Mouse (Mus musculus) kidney, embryonic 14.5 days (tissue): ENCODE data around the gene Col18a1. TPM values are rescaled to one million over a fixed set of nuclear protein-coding genes. Genes with fewer than 3 reads are reported as not detected.

Experiments
- ATAC-seq: fragments of 200-750 bp; cut with Nextera tagmentation; 2 replicates; pipeline ENCODE4 v1.8.0; 2017; ENCODE audit warnings: moderate number of reproducible peaks, mild to moderate bottlenecking, moderate TSS enrichment, moderate library complexity; ENCODE audit not compliant: low FRiP score, low TSS enrichment
- H3K27ac ChIP-seq: fragments of 300-500 bp; sonication (generic); 2 replicates; pipeline ENCODE4 v1.5.1; 2014; ENCODE audit warnings: low read depth, mild to moderate bottlenecking, low read length, moderate library complexity, mixed read lengths
- H3K27me3 ChIP-seq: fragments of 300-500 bp; sonication (generic); 2 replicates; pipeline ENCODE4 v1.6.1; 2014; ENCODE audit warnings: mild to moderate bottlenecking, low read length; ENCODE audit not compliant: control insufficient read depth, insufficient read depth
- H3K36me3 ChIP-seq: fragments of 300-500 bp; sonication (generic); 2 replicates; pipeline ENCODE4 v1.6.1; 2014; ENCODE audit warnings: low read length, mixed read lengths; ENCODE audit not compliant: control insufficient read depth, insufficient read depth
- H3K4me1 ChIP-seq: fragments of 300-500 bp; sonication (generic); 2 replicates; pipeline ENCODE4 v1.6.1; 2014; ENCODE audit warnings: low read length, mixed read lengths; ENCODE audit not compliant: control insufficient read depth, insufficient read depth
- H3K4me2 ChIP-seq: fragments of 300-500 bp; sonication (generic); replicated peaks from 2 replicates; pipeline ENCODE4 v1.6.1; 2014; ENCODE audit warnings: low read depth, mild to moderate bottlenecking, low read length
- H3K4me3 ChIP-seq: fragments of 300-500 bp; sonication (generic); 2 replicates; pipeline ENCODE4 v1.5.1; 2014; ENCODE audit warnings: mild to moderate bottlenecking, low read length
- H3K9ac ChIP-seq: fragments of 300-500 bp; sonication (generic); 2 replicates; pipeline ENCODE4 v1.6.1; 2014; ENCODE audit warnings: low read depth, mild to moderate bottlenecking, low read length, moderate library complexity
- H3K9me3 ChIP-seq: fragments of 300-500 bp; sonication (generic); 2 replicates; pipeline ENCODE4 v1.6.1; 2016; ENCODE audit warnings: low read length; ENCODE audit not compliant: control insufficient read depth
- WGBS: fragments of 180-500 bp; shearing (Covaris S2); extraction: QIAGEN DNeasy Blood & Tissue Kit; methylation state at CpG from one replicate; pipeline ENCODE4 v1.1.7; 2014; 5-methylcytosine and 5-hydroxymethylcytosine counted together
- polyA plus RNA-seq: library from polyadenylated mRNA; unstranded; fragments of >200 nt; fragmentation: Nextera tagmentation; extraction: Ambion mirVana; gene quantifications from 2 replicates; pipeline ENCODE4 v1.2.1, GENCODE M21; 2014

Col18a1 gene
- polyA plus RNA-seq, 1 experiment from 2014 or later = 140 TPM

DNA sequence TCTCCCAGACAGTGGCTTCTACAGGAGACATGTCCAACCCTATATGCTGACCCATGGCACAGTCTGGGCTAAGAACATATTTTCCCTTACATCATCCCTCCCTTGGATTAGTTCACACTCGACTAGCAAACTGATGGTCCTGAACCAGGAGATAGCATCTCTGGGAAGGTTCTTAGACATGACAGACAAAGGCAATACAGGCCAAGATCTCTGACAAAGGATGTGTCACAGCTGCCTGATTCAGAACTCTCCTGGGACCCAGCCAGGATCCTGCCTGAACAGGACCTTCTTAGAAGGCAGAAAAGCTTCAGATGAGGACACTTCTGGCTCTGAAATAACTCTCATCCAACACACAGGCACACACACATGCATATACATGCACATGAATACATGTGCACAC, 81.8 kb downstream of the Col18a1 start:
- ATAC-seq = no peak
- Histone ChIP-seq H3K27ac (no peak overlapping the region), H3K9ac (no peak overlapping the region), H3K9me3 (no peaks in the 10 kb centered on the region), H3K4me3 (no peak overlapping the region), H3K4me1 (0 out of 2 replicates have a peak, but pooled peaks cover 10% of the 10 kb centered on the region), H3K36me3 (peaks cover 31% of the 10 kb centered on the region), H3K27me3 (no peaks in the 10 kb centered on the region), H3K4me2 (no peak overlapping the region)
- 41% methylated on average over 1 of the region's 1 CpGs for WGBS

DNA sequence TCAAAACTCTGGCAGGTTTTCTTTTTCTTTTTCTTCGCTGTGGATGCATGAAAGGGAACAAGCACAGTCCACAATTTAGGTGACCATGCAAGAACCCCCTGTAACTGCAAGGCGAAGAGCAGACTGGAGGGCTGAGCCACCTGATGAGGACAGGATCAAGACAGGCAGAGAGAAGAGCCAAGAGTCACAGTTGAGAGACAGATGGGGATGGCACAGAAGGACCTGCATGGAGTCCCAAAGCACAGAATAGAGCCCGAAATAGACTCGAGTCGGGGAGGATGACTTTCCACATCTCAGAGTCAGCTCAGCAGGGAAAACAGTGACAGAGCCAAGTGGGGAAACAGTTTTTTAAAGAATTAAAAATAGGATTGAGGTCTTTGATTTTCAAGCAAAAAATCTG, 83.4 kb downstream of the Col18a1 start:
- ATAC-seq = no peak
- no peak overlapping the region for H3K4me2 ChIP-seq
- 0 out of 2 replicates have a peak, but pooled peaks cover 7% of the 10 kb centered on the region for H3K4me1 ChIP-seq
- no peak overlapping the region for H3K4me3 ChIP-seq
- no peaks in the 10 kb centered on the region for H3K9me3 ChIP-seq
- WGBS = 70% methylated on average over 5 of the region's 5 CpGs
- no peak overlapping the region for H3K9ac ChIP-seq
- H3K36me3 ChIP-seq = peaks cover 43% of the 10 kb centered on the region
- H3K27me3 ChIP-seq = no peaks in the 10 kb centered on the region
- peak overlapping the region; percentile 24; the same call in 1 of the 2 replicates for H3K27ac ChIP-seq

DNA sequence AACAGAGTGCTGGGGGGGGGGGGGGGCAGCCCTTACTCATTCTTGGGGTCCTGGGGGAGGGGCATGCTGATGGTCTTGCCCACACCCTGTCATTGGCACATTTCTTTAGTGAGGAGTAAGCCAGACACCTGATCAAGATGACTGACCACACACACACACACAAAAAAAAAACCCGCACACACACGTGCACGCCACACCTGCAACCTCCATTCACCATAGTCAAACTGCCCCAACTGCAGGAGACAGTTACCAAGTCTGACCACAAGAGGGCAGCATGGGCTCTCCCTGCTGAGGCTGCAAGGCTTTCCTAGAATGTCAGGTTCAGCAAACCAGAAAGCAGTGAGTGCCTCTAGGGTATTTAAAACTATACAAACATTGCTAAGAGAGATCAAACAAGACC, 83.9 kb downstream of the Col18a1 start:
- Histone ChIP-seq H3K9me3 (no peaks in the 10 kb centered on the region), H3K4me3 (no peak overlapping the region), H3K27ac (no peak overlapping the region), H3K4me1 (0 out of 2 replicates have a peak, but pooled peaks cover 7% of the 10 kb centered on the region), H3K36me3 (peaks cover 47% of the 10 kb centered on the region), H3K4me2 (no peak overlapping the region), H3K27me3 (no peaks in the 10 kb centered on the region), H3K9ac (no peak overlapping the region)
- no peak; the same call in 1 of the 2 replicates for ATAC-seq
- 16% methylated on average over 3 of the region's 3 CpGs for WGBS

DNA sequence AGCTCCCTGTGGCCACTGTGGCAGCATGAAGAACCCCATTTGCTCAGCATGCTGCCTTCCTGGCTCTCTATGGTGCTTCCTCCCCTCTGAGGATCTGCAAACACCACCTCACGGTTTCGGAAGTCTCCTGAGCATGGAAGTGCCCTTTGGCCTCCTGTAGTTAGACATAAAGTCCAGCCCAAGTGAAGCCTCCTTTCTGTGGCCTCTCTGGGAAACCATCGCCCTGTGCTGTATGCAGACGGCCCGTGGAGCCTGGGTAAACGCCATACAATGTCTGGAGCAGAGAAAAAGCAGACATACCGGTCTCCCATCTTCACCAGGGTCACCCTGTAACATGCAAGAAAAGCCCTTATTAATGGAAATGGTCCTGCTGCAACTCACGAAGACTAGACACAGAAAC, 87.4 kb downstream of the Col18a1 start:
- H3K9me3 ChIP-seq = no peaks in the 10 kb centered on the region
- H3K4me1 ChIP-seq = 0 out of 2 replicates have a peak, but pooled peaks cover 5% of the 10 kb centered on the region
- ATAC-seq = no peak
- no peak overlapping the region for H3K4me2 ChIP-seq
- no peaks in the 10 kb centered on the region for H3K27me3 ChIP-seq
- no peak overlapping the region for H3K4me3 ChIP-seq
- 76% methylated on average over 8 of the region's 8 CpGs for WGBS
- H3K9ac ChIP-seq = no peak overlapping the region
- H3K36me3 ChIP-seq = peaks cover 51% of the 10 kb centered on the region
- no peak overlapping the region for H3K27ac ChIP-seq

DNA sequence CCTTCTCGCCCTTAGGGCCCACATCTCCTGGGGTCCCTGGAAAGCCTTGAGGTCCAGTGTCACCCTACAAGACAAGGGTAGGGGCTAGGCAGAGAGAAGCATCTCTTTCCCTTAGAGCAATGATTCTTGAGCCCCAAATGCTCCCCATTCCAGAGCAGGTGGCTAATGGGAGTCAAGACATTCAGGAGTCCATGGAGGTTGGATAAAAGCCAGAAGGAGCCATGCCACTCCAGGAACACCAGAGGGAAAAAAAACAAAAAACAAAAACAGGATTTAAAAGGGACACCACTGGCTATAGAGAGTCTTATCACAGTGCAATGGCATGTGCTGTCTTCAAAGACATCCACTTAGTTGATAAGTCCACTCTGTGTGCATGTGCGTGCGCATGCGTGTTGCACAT, 87.9 kb downstream of the Col18a1 start:
- Histone ChIP-seq H3K9ac (no peak overlapping the region), H3K36me3 (peaks cover 56% of the 10 kb centered on the region), H3K27me3 (no peaks in the 10 kb centered on the region), H3K27ac (no peak overlapping the region), H3K4me1 (0 out of 2 replicates have a peak, but pooled peaks cover 5% of the 10 kb centered on the region), H3K9me3 (no peaks in the 10 kb centered on the region), H3K4me3 (no peak overlapping the region), H3K4me2 (no peak overlapping the region)
- ATAC-seq = no peak
- WGBS = 94% methylated on average over 4 of the region's 4 CpGs

DNA sequence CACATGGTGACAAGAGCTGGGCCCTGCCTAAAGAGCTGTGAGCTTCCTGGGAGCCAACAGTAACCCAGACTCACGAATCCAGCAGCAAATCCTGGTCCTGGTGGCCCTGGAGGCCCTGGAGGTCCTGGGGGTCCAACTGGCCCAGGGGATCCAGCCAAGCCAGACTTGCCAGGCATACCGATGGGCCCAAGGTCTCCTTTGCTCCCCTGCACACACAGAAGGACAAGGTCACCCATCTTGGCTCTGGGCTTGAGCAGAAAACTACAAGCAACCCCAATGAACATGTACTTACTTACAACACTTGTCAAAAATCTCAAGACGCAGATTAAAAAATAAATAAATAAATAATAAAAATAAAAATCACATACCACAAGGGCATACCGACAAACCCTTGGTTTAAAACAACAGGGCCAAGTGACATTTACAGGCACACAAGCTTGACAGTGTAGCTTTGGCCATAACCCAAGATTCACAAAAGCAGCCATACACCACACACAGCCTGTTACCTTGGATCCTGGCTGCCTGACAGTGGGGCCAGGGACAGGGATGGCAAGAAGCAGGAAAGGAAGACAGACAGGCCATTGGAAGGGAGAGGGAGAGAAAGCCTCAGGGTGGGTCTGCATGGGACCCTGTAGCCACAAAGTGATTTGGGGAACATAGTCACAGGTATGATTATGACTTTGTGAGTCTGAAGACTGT, 91.9 kb downstream of the Col18a1 start:
- Histone ChIP-seq H3K36me3 (peaks cover 60% of the 10 kb centered on the region), H3K9me3 (no peaks in the 10 kb centered on the region), H3K9ac (no peak overlapping the region), H3K4me2 (no peak overlapping the region), H3K4me3 (no peak overlapping the region), H3K27me3 (no peaks in the 10 kb centered on the region), H3K27ac (no peak overlapping the region), H3K4me1 (no peaks in the 10 kb centered on the region)
- 85% methylated on average over 4 of the region's 4 CpGs for WGBS
- no peak for ATAC-seq

DNA sequence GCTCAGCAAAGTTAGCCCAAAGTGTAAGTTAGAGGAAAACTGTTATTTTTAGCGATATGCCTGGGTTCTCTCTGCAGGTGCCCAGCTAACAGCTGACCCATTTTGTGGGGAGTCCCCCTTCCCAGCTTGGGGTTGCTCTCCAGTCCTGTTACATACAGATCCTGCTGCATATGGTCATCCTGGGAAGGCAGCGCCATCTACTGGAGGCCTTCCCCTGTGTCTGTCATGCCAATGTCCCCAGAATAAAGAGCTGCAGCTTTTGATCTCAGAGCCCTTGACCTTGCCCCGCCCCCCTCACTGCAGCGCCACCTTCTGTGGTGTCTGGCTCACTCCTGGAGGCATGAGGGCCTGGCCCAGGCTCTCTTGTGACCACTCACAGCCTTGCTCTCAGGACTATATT, 96.3 kb downstream of the Col18a1 start:
- H3K9me3 ChIP-seq = no peaks in the 10 kb centered on the region
- H3K4me3 ChIP-seq = no peak overlapping the region
- no peaks in the 10 kb centered on the region for H3K27me3 ChIP-seq
- H3K27ac ChIP-seq = no peak overlapping the region
- no peak overlapping the region for H3K9ac ChIP-seq
- peaks cover 46% of the 10 kb centered on the region for H3K36me3 ChIP-seq
- WGBS = 42% methylated on average over 4 of the region's 4 CpGs
- H3K4me2 ChIP-seq = no peak overlapping the region
- H3K4me1 ChIP-seq = no peaks in the 10 kb centered on the region
- no peak for ATAC-seq

DNA sequence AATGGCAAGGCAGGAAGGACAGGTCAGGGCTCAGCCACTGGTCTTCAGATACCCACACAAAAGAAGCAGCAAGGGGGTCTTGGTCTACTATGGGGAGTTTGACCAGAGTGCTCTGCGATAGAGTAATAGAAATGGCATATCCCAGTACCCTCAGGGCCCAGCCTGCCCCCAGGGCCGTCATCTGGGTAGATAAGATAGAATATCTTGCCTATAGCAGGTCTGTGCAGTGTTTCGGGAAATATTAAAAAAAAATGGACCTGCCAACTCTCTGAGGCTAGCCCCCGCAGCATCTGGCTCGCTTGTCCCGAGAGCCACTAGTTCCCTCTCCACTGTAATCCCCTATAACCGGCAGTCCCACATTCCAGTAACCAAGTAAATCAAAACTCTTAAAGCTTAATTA, 97.9 kb downstream of the Col18a1 start:
- 89% methylated on average over 7 of the region's 7 CpGs for WGBS
- H3K4me2 ChIP-seq = no peak overlapping the region

DNA sequence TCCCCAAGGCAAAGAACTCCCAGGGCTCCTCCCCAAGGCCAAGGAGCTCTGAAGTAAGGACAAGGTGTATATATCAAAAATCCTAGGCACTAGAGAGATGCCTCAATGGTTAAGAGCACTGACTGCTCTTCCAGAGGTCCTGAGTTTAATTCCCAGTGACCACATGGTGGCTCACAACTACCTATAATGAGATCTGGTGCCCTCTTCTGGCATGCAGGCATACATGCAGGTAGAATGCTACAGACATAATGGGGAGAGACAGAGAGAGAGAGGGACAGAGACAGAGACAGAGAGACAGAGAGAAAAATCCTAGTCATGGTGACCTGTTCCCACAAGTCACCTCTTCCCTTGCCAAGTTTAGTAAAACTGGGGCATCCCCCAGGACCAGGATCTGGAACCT, 101.7 kb downstream of the Col18a1 start:
- Histone ChIP-seq H3K36me3 (peaks cover 25% of the 10 kb centered on the region), H3K4me2 (no peak overlapping the region), H3K4me3 (no peak overlapping the region), H3K9ac (no peak overlapping the region), H3K9me3 (no peaks in the 10 kb centered on the region), H3K4me1 (0 out of 2 replicates have a peak, but pooled peaks cover 6% of the 10 kb centered on the region), H3K27me3 (no peaks in the 10 kb centered on the region), H3K27ac (no peak overlapping the region)
- no peak for ATAC-seq

More for the DNA sequence above, 97.9 kb downstream of the Col18a1 start:
- Histone ChIP-seq H3K36me3 (peaks cover 41% of the 10 kb centered on the region), H3K9ac (no peak overlapping the region), H3K27ac (no peak overlapping the region), H3K27me3 (no peaks in the 10 kb centered on the region), H3K4me3 (no peak overlapping the region), H3K4me1 (no peaks in the 10 kb centered on the region), H3K9me3 (no peaks in the 10 kb centered on the region)
- no peak for ATAC-seq
